Mouse (Mus musculus) heart, adult 18-20 months (tissue): Measurements from ENCODE around the gene Plekhm1. TPM values are rescaled to one million over a fixed set of nuclear protein-coding genes. Genes with fewer than 3 reads are reported as not detected.
"Not testable (repeated sequence)": the region's sequence is repeated elsewhere in the genome, so short reads cannot be mapped to it uniquely, and the experiment has no call there.

ENCODE experiments used
- DNase-seq, 2 experiments: peaks; one replicate each; pipeline ENCODE4 v3.0.0; 2021 to 2022; ENCODE audit warnings: mixed read lengths in 1 of 2
- total RNA-seq, 2 experiments: library from RNA; stranded (reverse); gene quantifications; 2 replicates each; pipeline ENCODE4 v1.2.3; 2021

Gene Plekhm1
- total RNA-seq, 2 experiments from 2014 or later: 10.8 to 12.8 TPM

DNA sequence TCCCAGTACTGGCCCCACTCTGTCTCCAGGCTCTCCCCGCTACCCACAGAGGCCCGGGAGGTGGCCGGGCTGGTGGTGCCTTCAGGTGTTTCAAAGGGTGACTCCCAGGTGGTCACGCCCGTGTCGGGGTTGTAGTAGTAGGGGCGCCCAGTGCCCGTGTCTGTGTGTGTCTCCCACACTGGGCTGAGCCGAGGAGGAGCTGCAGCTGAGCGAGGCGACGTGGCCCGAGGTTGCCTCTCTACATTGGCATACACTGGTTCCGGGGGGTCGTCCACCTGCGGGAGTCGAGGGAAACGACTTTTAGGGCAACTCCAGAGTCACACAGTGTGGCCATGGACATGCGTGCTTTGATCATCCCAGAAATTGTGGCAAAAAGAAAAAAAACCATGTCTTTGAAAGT, 72.4 kb downstream of the Plekhm1 start:
- DNase-seq: no peak

DNA sequence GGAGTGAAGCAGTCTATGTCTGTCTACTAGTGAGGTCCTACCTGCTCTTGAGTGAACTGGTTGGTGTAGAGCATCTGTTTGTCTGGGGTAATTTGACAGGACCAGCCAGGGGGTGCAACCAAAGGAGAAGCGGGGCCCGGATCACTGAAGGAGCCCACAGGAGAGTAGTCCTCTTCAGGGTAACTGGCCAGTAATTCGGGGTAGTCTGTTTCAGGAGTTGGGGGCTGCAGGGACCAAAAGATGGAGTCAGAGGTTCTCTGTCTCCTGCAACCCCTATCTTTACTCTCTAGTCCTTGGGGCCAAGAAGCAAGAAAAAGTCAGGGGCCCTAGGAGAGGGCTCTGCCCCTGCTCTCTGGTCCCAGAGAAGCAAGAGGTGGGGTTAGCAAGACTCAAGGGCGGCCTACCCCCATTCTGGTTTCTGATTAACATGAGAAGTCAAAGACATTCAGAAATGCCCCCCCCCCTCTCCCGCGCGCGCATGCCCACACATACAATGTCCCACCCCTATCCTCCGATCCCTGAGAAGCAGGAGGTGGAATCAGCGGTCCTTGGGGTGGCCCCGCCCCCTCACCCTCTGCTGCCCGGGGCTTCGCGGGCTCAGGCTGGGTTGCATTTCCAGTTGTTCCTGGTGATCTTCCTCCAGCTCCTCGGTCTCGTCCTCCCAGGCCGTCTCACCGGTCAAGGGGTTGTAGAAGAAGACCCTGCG, 72.9 kb downstream of the Plekhm1 start:
- no peak for DNase-seq

DNA sequence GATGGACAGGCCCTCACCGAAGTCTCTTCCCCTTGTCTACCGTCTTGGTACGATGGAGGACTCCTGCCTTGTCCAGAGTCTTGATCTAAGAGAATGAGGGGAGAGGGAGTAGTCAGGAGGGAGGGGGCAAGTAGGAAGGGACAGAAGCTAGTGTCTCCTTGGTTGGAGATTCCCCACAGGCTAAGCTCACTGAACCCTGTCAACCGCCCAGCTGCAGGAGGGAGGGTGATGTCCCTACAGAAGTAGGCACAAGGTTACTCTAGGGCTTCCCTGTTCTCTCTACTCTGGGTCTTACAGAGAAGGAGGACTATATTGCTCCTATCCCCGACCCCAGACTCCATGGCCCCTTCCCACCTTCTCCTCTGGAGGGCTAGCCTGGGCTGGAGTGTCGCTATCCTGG, 73.8 kb downstream of the Plekhm1 start:
- no peak for DNase-seq

DNA sequence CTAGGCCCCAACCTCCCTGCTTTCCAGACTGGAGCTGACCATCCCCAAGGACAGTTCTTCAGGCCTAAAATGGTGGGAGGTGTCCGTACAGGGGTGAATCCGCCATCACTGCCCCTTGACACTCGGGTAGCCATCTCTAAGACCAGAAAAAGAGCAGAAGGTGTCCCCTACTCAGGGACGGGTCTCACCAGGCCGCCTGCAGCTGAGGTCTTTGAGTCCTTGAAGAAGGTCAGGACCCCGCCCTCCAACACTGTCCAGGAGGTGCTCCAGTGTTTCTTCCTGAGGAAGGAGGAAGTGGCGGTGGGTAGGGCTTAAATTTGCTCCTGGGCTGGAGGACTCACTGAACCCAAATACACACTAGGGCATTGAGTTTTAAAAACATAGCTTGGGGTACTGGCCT, 74.4 kb downstream of the Plekhm1 start:
- no peak for DNase-seq

DNA sequence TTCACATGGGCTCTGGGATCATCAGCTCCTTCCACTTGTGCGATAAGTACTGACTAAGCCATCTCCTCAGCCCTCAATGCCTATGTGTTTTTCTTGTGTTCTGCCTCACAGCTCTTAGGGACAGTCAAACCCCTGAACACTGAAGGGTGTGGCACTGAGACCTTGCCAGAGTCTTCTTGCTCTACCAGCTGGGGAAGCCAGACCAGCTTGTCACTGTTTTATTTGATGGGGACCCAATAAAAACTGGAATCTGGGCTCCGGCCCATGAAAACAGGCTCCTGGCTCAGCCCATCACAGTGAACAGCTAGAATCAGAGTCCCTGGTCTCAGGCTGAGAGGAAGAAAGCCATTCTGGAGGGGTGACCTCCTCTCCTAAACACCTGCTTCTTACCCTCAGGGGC, 75.3 kb downstream of the Plekhm1 start:
- DNase-seq: peak; percentile 74 to 80

DNA sequence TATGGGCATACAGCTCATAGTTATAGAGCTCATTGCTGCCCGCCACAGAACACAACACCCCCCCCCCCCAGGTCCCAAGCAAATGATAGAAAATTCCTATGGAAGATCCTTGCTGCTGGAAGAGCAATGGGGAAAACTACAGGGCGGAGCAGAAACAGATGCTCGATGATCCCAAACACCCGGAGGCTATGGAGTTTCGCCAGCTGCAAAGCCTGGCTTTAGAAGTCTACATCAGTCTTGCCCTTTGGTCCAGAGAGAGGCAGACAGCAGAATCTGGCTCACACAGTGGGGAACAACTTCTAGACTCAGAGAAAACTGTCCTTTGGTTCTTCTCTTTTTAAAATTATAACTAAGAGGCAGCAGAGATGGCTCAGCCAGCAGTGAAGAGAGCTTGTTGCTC, 76.9 kb downstream of the Plekhm1 start:
- DNase-seq: no peak

DNA sequence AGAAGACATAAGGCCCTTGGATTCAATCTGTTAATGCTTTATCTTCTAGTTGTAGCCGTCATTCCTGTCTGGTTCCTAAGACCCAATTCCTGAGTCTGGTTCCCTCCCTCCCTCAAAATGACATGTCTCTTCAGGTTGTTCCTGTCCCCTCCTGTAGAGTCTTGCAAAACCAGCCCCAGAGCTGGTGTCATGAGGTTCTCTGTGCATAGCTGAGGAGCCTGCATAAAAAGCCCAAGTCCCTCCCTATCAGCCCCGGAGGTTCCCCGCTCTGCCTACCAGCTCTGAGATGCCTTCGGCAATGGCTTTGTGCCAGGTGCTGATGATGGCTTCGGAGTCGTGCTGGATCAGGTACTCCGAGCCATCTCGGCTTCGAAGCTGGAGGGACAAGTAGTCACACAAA, 77.6 kb downstream of the Plekhm1 start:
- no peak for DNase-seq

DNA sequence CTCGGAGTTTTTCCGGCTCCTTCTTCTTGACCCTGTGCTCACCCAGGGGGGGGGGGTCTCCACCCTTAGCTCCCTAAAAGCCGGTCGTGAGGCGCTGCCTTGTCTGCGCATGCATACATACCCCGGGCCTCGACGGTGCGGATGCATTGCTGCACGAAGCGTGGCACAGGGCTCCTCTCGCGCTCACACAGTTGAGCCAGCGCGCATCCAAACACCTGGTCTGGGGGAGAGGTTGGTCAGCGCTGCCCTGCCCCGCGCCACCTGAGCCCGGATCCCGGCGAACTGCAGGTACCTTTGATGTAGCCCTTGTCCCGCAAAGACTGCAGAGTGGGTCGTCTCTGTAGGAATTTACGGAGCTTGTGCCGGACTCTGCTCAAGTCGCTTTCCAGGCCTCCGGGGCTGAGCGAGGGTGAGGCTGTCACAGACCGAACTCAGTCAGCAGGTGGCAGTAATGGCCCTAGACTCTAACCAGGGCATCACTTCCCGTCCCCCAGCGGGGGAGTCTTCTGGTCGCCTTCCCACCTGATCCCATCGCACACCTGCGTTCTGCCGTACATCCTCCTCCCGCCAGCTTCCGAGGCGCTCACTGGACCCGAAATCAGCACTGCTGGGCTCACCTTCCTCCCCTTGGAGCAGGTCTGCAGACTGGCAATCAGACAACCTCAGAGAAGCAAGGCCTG, 78.6 kb downstream of the Plekhm1 start:
- peak in 1 of 2 experiments; percentile 67 for DNase-seq

DNA sequence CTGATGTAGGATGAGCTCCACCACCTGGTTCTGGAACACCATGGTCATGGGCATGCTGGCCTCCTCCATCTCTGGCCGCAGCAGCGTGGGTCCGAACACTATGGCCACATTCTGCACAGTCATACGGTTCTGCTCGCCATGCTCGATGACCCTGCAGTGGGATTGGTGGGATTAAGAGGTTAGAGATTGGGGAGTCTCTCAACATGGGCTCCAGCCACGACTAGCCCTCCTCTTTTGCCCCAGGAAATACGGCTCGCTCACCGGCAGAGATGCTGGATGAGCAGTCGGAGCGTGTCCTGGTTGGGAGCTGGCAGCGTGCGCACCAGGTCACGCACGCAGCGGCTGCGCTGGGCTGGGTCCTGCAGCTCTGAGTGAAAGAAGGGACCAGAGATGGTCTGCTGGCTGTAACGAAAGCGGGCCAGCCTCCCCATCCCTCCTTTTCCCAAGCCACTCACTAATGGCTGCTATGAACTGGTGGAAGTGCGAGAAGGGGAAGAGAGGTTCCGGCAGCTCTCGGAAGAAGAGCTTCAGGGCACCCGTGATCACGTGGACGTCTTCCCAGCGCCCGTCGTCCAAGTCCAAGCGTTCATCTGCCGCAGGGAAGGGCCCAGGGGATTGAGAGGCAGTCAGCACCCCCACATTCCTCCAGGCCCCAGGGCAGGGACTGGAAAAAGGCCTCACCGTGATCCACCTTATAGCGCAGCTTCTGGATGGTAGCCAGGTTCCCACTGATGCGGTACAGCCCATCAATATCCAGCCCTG, 79.4 kb downstream of the Plekhm1 start:
- peak in 1 of 2 experiments; percentile 39 for DNase-seq

DNA sequence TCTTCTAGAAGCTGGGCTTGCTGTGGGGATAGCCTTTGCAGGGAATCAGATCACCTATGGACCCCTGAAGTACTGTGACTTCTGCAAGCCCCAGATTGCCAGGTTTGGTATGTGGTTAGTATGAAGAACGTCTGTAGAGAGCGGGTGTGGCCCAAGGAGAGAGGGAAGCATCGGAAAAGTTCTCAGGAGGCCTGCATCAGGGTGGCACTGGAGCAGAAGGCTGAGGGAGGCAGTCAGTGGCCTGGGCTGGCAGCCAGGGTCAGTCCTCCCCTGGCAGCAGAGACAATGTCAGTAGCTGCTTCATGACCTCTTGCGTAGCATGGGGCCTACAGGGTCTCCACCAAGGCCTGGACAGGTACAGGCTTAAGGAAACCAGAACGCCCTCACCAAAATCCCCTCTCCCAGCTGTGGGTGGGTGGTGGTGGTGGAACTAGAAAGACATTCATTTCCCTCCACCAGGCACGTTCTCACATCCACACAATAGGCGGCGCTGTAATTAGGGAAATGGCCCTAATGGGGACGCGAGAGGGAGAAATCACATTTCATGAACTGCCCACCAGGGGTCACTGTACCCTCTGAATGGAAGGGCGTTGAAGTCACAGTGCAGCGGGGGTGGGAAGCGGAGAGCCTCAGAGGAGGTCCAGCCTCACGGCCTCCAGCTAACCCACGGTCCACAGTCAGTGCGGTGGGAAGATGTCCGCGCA, 80.1 kb downstream of the Plekhm1 start:
- DNase-seq: peak; percentile 87

DNA sequence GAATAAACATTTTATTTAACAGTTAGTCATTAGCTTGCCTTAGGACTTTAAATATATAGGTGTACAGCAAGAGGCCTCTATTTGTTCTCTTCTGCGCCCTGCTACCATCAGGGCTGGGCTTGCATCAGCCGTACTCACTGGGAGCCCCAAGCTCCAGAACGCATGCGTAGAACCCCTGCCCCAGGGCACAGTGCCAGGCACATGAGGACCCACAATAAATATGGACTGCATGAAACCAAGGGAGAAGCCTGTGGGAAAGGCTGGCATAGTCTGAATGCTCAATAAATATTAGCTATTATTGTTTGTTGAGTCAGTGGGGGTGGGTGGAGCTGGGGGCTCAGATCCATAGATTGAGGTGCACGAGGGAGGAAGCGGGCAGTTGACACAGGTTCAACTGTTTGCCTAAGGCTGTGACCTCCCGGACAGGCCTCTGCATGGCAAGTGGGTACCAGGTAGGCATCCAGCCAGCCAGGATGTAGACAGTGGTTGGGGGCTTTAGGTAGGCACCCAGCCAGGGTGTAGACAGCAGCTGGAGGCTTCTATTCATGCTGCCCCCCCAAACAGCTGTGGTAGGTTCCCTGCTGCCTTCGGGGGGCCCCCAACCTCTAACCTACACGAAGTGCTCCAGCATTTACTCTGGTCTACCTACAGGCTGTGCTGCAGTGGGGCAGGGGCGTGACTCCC, 80.8 kb downstream of the Plekhm1 start:
- no peak for DNase-seq

DNA sequence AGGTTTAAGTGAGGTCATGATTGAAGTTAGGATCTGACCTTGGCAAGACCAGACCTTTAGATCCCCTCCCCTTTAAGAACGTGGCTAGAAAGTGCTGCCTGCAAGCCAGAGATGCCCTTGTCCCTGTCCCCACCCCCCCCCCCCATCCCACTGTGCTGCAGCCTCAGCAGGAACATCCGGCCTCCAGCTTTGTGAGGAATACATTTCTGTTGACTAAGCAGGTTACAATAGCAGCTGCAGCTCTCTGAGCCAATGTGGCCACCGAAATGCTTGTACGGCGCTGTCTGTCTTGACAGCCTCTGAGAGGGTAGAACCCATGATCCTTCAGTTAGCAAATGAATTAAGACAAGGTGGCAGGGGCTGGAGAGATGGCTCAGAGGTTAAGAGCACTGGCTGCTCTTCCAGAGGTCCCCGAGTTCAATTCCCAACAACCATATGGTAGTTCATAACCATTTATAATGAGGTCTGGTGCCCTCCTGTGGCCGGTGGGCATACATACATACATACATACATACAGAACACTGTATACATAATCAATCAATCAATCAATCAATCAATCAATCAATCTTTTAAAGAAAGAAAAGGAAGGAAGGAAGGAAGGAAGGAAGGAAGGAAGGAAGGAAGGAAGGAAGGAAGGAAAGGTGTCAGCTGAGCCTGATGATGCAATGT, 81.7 kb downstream of the Plekhm1 start:
- no peak for DNase-seq

DNA sequence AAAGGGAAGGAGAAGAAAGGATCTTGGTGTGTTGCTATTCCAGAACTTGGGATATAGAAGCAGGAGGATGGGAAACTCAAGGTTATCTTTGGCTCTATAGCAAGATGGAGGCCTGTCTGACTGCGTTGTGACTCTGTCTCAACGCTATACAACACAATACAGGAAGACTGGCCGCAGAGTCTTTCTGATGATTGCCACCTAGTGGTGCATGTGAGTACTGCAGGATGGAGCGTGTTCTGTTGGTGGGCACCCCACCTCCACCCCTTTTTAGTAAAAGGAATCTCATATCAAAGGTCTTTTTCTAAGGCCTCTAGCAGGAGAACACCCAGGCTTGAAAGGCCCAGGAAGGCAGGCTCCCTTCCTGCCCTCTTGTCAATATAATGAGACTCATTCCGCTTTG, 85.5 kb downstream of the Plekhm1 start:
- peak; percentile 68 to 94 for DNase-seq

DNA sequence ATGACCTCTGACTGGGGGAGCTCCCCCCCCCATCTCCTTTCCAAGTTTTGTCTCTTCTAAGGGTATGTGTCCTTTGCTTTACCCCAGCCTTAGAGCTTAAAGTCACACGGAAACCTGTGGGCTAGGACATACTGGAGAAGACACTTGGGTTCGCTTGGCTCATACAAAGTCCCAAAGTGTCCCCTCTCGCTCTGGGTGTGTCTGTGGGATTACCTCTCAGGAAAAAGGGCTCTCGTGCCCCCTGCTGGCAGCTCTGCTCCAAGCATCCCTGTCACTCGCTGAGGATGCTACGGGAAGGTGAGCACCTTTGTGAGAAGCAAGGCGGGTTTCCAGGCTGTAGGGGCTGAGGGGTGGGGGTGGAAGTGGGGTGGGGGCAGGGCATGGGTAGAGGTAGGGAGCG, 87.3 kb downstream of the Plekhm1 start:
- DNase-seq: peak; percentile 64 to 87

DNA sequence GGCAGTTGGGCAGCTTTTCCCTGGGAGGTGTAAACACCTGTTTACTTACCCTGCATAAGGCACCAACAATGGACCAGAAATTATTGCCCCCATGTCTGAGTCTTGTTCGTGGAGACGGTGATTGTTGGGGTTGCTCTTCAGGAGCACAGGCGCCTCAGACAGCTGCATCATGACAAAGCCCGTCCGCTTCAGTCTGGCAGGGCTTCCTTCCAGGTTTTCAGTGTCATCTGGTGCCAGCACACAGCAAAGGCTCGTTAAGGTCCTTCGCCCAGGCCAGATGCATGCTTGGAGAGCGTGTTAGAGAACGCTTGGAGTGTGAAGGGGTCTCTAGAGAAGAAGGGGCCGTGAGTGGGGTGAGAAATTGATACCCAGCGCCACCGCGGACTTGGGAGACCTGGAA, 87.8 kb downstream of the Plekhm1 start:
- DNase-seq: no peak

DNA sequence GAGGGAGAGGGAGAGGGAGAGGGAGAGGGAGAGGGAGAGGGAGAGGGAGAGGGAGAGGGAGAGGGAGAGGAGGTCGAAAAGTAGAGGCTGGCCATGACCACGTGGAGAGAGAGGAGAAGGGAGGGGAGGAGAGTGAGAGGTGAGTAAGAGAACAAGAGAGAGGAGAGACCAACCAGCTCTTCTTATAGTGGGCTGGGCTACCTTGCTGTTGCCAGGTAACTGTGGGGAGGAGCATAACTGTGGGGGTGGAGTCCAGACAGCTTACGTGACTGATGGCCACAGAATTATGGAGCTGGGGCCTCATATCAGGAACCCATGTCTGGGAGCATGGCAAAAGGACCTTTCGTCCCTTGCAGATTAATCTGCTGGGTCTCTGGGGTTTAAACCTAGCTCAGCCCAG, 89.7 kb downstream of the Plekhm1 start:
- DNase-seq: not testable (repeated sequence)

DNA sequence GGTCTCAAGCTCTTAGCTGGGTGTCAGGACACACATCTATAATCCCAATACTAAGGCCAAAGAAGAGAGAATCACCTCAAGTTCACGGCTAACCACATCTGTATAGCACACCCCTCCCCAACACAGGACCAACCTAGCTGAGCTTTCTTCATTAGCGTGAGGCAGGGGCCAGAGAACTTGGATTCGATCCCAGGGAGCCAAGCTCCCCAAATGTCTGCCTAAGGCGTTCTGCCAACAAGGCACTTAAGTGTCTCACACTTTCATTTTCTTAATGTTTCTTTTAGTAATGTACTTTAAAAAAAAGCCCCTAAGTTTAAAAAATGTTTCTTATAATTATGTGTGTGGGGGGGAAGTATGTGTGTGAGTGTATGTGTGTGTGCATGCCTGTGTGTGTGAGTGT, 91.8 kb downstream of the Plekhm1 start:
- no peak for DNase-seq

DNA sequence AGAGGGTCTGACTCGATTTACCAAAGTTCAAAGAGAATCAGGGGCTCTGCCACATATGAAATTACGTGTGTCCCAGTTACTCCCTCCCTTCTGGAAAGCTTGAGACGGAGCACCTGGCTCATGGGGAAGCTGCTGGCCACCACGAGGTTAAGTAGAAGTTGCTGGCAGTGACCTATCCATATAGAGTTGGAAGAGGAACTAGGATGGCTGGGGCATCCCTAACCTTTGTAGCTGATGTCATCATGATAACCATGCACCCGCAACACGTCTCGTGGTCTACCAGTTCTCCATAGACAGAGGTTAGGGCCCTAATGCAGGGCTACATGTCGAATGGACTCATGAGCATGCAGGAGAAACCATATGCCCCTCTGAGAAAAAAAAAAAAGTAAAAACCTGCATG, 92.3 kb downstream of the Plekhm1 start:
- no peak for DNase-seq

DNA sequence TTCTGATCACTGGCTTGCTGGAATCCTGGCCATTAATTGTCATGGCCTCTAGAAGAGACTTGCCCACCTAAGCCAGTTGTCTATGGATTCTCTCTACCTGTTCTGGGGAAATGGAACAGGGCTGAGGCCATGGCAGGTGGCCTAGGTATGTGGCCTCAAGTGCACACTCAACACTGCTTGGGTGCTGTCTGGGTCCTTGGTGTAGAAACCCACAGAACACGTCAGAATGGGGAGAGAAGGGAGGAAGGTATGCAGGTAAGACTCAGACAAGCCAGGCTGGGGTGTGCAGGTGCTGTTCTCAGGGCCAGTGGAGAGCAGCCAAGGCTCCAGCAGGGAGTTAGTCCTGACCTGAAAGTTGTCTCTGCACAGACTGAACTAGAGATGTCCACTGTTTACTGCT, 94.4 kb downstream of the Plekhm1 start:
- no peak for DNase-seq

DNA sequence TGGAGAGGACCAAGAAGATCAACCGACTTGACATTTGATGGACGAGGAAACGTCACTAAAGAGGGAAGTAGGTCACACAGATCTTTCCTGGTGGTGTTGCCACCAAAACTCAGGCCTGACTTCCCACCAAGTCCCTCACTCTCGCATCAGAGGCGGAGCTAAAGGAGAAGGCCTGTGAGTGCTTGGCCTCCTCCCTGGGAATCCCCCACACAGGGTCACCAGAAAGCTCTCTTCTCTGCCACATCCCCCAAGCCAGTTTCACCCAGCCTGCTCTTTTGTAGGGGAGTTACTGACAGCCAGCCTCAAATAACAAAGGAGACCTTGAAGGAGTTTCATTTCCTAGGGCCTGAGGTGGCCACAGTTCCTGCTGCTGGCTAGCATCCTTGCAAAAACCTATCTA, 97.1 kb downstream of the Plekhm1 start:
- DNase-seq: no peak

DNA sequence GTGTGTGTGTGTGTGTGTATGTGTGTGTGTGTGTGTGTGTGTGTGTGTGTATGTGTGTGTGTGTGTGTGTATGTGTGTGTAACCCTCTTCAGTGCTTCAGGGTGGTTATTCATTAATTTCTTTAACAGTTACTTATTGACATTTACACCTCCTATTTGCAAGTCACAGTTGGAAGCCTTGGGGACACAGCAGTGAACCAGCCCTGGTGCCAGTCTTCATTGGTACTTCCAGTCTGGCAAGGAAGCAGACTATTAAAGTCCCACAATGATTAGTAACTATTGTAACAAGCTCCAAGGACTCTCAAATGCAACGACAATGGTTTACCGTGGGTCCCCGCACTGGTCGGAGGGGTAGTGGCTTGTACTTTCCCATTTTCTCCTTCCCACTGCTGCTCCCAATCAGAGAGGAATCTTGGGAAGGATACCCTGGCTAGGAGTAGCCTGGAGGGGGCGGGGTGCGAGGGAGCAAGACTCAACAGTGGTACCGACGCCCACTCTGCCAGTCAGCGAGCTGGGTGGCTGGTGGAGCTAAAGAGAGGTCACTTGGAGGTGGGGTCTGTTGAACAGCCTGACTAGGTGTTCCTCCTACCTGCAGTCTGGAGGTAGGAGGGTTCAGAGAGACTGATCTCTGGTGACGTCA, 97.6 kb downstream of the Plekhm1 start:
- no peak for DNase-seq
